14 mouse cellular contexts compared by ENCODE assay signal in genomic region chr4:28999287-28999595, GRCm38 (mm10).
"Had no signal": no experiment of that assay in that cellular context is flagged by ENCODE, and none has a peak within 500 bp of the region (broad histone marks: within the 10 kb centered on the region; RNA-seq: fewer than 3 reads in every experiment).

No protein-coding gene starts in this region.

- H3K4me2 ChIP-seq: limb, embryonic 12.5 days; liver, embryonic 13.5 days; neural tube, embryonic 12.5 days had no signal

- H3K36me3 ChIP-seq: limb, embryonic 12.5 days; liver, embryonic 13.5 days; midbrain, embryonic 10.5 days; neural tube, embryonic 12.5 days had no signal

- H3K9me3 ChIP-seq: limb, embryonic 12.5 days; liver, embryonic 13.5 days; midbrain, embryonic 10.5 days; neural tube, embryonic 12.5 days had no signal

- H3K27ac ChIP-seq: limb, embryonic 12.5 days; liver, embryonic 13.5 days; midbrain, embryonic 10.5 days; neural tube, embryonic 12.5 days; stomach, postnatal 0 days had no signal

- H3K9ac ChIP-seq: limb, embryonic 12.5 days; liver, embryonic 13.5 days; neural tube, embryonic 12.5 days had no signal

- DNase-seq: kidney, adult 8-10 months; kidney, postnatal 25 days; liver; liver, embryonic 13.5 days; lung, adult 18-20 months; lung, postnatal 36 days; midbrain, embryonic 14.5 days; thymus, adult 18-20 months; thymus, postnatal 14 days had no signal

- ATAC-seq: lung, postnatal 0 days had no signal

- H3K4me1 ChIP-seq: limb, embryonic 12.5 days; liver, embryonic 13.5 days; midbrain, embryonic 10.5 days; neural tube, embryonic 12.5 days had no signal

- H3K4me3 ChIP-seq: limb, embryonic 12.5 days; liver, embryonic 13.5 days; midbrain, embryonic 10.5 days; neural tube, embryonic 12.5 days had no signal

- H3K27me3 ChIP-seq: limb, embryonic 12.5 days; liver, embryonic 13.5 days; neural tube, embryonic 12.5 days had no signal
